Mouse (Mus musculus) thymus, adult 2 months (tissue): Measurements from ENCODE around the gene Ctbp2.

Source experiments
- CTCF ChIP-seq: fragments of 200-500 bp; IDR thresholded peaks from 2 replicates; pipeline ENCODE4 v1.5.1; 2012; ENCODE audit warnings: mild to moderate bottlenecking, control low read depth, low read length, moderate library complexity, borderline replicate concordance; ENCODE audit not compliant: control insufficient read depth, poor library complexity, insufficient read depth; ENCODE audit errors: extremely low read depth
- POLR2A ChIP-seq: fragments of 200-500 bp; IDR thresholded peaks from 2 replicates; pipeline ENCODE4 v1.6.1; 2012; ENCODE audit warnings: mild to moderate bottlenecking, low read length, control low read depth, moderate library complexity; ENCODE audit not compliant: control insufficient read depth, poor library complexity, insufficient read depth; ENCODE audit errors: extremely low read depth

DNA sequence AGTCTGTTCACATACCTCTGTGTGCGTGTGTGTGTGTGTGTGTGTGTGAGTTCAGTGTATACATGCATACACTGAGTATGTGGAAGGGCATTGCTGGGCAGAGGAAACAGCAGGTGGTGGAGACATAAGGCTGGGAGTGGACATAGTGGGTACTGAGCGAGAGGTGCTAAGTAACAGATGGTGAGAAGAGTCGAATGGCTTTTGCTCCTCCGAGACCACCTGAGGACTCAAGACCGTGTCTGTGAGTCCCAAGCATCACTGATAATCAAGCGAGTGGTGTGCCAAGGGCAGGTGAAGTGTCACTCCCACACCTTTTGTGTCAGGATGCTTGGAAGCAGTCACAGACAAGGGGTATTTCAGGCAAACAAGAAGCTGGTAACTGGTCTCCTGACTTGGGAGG, 30.7 kb upstream of the Ctbp2 start:
- TF ChIP-seq CTCF: no peak
- no peak for TF ChIP-seq POLR2A
